Mouse (Mus musculus) testis, adult 2 months (tissue): ENCODE data around the gene Mgll. TPM values are rescaled to one million over a fixed set of nuclear protein-coding genes. Genes with fewer than 3 reads are reported as not detected.
A peak's percentile ranks its signal among the peaks of the same experiment; 100 is the strongest.

Experiments
- H3K27ac ChIP-seq: fragments of 200-500 bp; 2 replicates; pipeline ENCODE4 v1.5.1; 2012; ENCODE audit warnings: low read depth, low read length; ENCODE audit not compliant: control insufficient read depth, insufficient read depth
- H3K27me3 ChIP-seq: fragments of 200-500 bp; 2 replicates; pipeline ENCODE4 v1.6.1; 2012; ENCODE audit warnings: mild to moderate bottlenecking, low read length, moderate library complexity; ENCODE audit not compliant: control insufficient read depth, insufficient read depth
- H3K36me3 ChIP-seq: fragments of 200-500 bp; 2 replicates; pipeline ENCODE4 v1.6.1; 2012; ENCODE audit warnings: mild to moderate bottlenecking, low read length; ENCODE audit not compliant: control insufficient read depth, insufficient read depth
- H3K4me1 ChIP-seq: fragments of 200-500 bp; 2 replicates; pipeline ENCODE4 v1.6.1; 2012; ENCODE audit warnings: low read length; ENCODE audit not compliant: control insufficient read depth, insufficient read depth
- H3K4me3 ChIP-seq: fragments of 200-500 bp; 2 replicates; pipeline ENCODE4 v1.5.1; 2012; ENCODE audit warnings: low read depth, mild to moderate bottlenecking, low read length, moderate library complexity, mixed read lengths; ENCODE audit not compliant: control insufficient read depth
- CTCF ChIP-seq: fragments of 200-500 bp; IDR thresholded peaks from 2 replicates; pipeline ENCODE4 v1.5.1; 2012; ENCODE audit warnings: low read depth, mild to moderate bottlenecking, inconsistent platforms, low read length, moderate library complexity; ENCODE audit not compliant: control insufficient read depth, insufficient read depth, insufficient replicate concordance
- POLR2A ChIP-seq: fragments of 200-500 bp; IDR thresholded peaks from 2 replicates; pipeline ENCODE4 v1.6.1; 2012; ENCODE audit warnings: low read depth, mild to moderate bottlenecking, inconsistent platforms, low read length, moderate library complexity; ENCODE audit not compliant: control insufficient read depth
- polyA plus RNA-seq: library from polyadenylated mRNA; depleted of rRNA; stranded (reverse); fragments of >200 nt; gene quantifications from 2 replicates; pipeline ENCODE4 v1.2.3, GENCODE M21; 2012

Gene Mgll
- polyA plus RNA-seq, 1 experiment, result 38.5 TPM

DNA sequence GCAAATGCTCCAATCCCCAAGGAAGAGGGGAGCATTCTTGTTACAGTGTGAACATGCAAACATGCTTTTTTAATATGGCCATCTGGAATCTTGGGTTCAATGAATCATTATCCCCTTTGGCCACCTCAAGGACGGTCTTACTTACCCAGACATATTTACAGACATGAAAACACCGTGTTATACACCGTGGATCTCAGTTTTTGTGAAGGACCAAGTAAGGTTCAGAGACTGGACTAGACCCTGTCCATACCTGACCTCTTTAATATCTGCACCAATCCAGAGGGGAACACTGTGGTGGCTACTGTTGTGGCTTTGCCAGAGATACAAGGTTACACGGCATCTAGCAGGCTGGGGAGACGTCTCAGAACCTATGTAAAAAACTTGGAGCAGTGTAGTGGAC, 4.3 kb downstream of the Mgll start:
- H3K4me3 ChIP-seq, result no peak overlapping the region
- no peak overlapping the region for H3K27ac ChIP-seq
- peaks cover 11% of the 10 kb centered on the region for H3K4me1 ChIP-seq
- TF ChIP-seq CTCF (no peak), POLR2A (no peak)
- H3K36me3 ChIP-seq, result peaks cover 1% of the 10 kb centered on the region; the same call in 1 of the 2 replicates
- no peaks in the 10 kb centered on the region for H3K27me3 ChIP-seq

GRCm38 (mm10) chr6:88731211-88731751, 7.1 kb downstream of the Mgll start:
- Histone ChIP-seq H3K4me1 (peaks cover 5% of the 10 kb centered on the region; the same call in 1 of the 2 replicates), H3K4me3 (no peak overlapping the region), H3K27me3 (no peaks in the 10 kb centered on the region), H3K36me3 (peaks cover 3% of the 10 kb centered on the region), H3K27ac (peak overlapping the region; percentile 21)
- no peak for TF ChIP-seq CTCF
- no peak for TF ChIP-seq POLR2A

- H3K36me3 ChIP-seq, result peaks cover 3% of the 10 kb centered on the region
- H3K4me1 ChIP-seq, result peaks cover 7% of the 10 kb centered on the region; the same call in 1 of the 2 replicates
- TF ChIP-seq POLR2A, result no peak
- no peak for TF ChIP-seq CTCF
- H3K27me3 ChIP-seq, result no peaks in the 10 kb centered on the region
- H3K4me3 ChIP-seq, result no peak overlapping the region
- peak overlapping the region; percentile 21; the same call in 1 of the 2 replicates for H3K27ac ChIP-seq
Measured at GRCm38 (mm10) chr6:88731991-88732390, 7.8 kb downstream of the Mgll start.

DNA sequence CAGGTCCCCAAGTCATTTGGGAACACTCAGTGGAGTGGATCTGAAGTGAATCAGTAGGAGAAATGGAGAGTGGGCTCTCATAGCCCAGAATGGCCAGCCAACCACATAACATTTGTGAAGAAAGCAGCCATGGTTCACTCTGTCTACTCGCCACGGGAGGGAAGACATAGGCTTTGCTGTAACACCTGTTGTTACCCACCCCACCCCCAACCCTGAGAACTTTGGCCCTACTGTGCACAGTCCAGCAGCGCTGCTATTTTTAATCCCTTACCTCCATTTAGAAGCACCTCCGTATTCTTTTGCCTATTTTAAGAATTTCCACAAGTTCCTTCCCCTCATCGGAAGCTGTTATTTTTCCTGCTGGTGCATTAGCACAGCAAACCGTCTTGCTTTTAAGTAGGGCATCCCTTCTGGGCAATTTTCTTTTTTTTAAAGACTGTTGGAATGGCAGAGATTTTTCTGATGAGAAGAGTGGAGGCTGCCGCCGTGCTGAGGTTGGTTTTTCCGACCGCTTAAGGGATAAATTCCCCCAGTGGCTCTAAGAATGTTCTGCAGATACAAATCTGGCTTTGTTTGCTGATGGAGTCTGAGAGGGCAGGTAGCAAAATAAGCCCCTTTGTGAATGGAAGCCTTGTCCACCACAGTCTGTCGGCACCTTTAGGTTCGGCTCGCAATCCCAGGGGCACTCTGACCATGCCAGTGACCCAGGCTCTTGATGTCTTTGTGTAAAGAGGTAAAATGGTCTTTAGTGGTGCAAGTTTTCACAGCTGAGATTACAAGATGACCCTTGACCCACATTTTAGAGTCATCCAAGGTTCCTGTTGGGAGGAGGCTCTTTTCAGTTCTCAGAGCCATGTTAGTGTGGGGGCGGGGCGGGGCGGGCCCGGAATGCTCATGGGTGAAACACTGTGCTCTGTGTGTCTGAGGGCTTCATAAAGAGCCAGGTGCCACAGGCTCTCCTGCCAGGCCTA, 8.7 kb downstream of the Mgll start:
- H3K4me3 ChIP-seq, result no peak overlapping the region
- 0 out of 2 replicates have a peak overlapping the region, but pooled peaks have one; percentile 7 for H3K27ac ChIP-seq
- no peak for TF ChIP-seq POLR2A
- TF ChIP-seq CTCF, result no peak
- H3K4me1 ChIP-seq, result peaks cover 9% of the 10 kb centered on the region; the same call in 1 of the 2 replicates
- no peaks in the 10 kb centered on the region for H3K27me3 ChIP-seq
- H3K36me3 ChIP-seq, result peaks cover 4% of the 10 kb centered on the region

GRCm38 (mm10) chr6:88736337-88736736, 12.1 kb downstream of the Mgll start:
- H3K4me3 ChIP-seq, result no peak overlapping the region
- no peak overlapping the region for H3K27ac ChIP-seq
- no peaks in the 10 kb centered on the region for H3K27me3 ChIP-seq
- peaks cover 9% of the 10 kb centered on the region; the same call in 1 of the 2 replicates for H3K4me1 ChIP-seq
- no peak for TF ChIP-seq CTCF
- no peak for TF ChIP-seq POLR2A
- peaks cover 4% of the 10 kb centered on the region for H3K36me3 ChIP-seq

- TF ChIP-seq CTCF (no peak), POLR2A (no peak)
- Histone ChIP-seq H3K36me3 (peaks cover 4% of the 10 kb centered on the region), H3K4me3 (no peak overlapping the region), H3K27ac (no peak overlapping the region), H3K27me3 (no peaks in the 10 kb centered on the region), H3K4me1 (peaks cover 9% of the 10 kb centered on the region; the same call in 1 of the 2 replicates)
Measured at GRCm38 (mm10) chr6:88736741-88737508, 12.7 kb downstream of the Mgll start.
